Mouse (Mus musculus) left cerebral cortex, adult 18-20 months (tissue): Measurements from ENCODE around the gene Ptpn6. TPM values are rescaled to one million over a fixed set of nuclear protein-coding genes. Genes with fewer than 3 reads are reported as not detected.

Source experiments
- DNase-seq, 2 experiments: peaks; one replicate each; pipeline ENCODE4 v3.0.0; 2021 to 2022; ENCODE audit warnings: low spot score in 2 of 2, mixed read lengths in 1 of 2
- total RNA-seq, 2 experiments: library from RNA; stranded (reverse); gene quantifications; 2 replicates each; pipeline ENCODE4 v1.2.3; 2021

Ptpn6 gene
- total RNA-seq, 2 experiments from 2014 or later = 2.5 to 5.1 TPM

- DNase-seq = no peak
Measured at GRCm38 (mm10) chr6:124732476-124733370, 5.8 kb downstream of the Ptpn6 start.

DNA sequence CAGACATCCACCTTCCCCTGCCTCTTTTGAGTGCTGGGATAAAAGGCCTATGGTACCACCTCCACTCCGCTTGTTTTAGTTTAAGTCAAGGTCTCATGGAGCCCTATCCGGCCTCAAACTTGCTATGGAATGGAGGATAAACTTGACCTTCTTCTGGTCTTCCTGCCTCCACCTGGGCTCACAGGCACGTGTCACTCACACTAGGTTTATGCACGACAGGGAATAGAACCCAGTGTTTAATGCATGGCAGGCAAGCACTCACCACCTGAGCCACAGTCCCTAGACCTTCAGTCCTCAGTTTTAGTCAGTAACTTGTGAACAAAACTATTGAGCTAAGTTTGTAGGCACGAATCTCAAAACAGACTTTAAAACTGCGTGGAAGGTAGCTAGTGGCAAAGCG, 7.5 kb downstream of the Ptpn6 start:
- no peak for DNase-seq

DNA sequence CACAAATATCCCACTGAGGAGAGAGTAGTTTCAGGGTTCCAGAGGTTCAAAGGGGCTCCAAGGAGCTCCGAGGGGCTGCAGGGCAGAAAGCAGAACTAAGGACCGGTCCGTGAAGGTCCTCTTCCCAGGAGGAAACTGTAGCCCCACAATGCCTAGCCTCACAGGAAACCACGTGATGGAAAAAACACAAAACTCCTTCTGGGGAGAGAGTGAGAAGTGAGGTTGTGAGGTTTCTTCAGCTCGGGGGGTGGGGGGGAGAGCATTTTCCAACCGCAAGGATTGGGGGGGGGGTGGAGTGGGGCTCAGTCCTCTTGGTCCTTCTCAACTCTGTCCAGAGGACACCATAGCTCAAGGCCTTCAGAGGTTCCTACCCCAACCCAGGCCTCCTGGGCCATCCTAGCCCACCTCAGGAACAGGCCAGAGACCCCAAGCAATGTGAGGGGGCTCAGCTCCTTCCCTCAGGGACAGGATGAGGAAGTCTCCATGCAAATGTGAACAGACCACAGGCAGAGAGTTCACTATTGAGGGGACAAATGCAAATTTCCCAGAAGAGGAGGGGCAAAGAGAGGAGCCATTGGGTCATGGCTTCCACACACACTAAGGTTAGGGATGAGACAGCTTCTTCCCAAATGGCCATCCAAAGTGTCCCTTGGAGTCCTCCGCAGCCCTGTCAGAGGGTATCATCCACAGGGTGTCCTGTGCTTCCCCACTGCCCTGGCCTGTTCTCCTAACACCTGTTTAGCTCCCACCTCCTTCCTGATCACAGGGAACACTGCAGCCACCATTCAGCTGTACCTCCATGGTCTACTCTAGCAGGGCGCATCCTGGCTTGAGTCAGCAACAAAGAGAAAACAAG, 8.4 kb downstream of the Ptpn6 start:
- DNase-seq = no peak

DNA sequence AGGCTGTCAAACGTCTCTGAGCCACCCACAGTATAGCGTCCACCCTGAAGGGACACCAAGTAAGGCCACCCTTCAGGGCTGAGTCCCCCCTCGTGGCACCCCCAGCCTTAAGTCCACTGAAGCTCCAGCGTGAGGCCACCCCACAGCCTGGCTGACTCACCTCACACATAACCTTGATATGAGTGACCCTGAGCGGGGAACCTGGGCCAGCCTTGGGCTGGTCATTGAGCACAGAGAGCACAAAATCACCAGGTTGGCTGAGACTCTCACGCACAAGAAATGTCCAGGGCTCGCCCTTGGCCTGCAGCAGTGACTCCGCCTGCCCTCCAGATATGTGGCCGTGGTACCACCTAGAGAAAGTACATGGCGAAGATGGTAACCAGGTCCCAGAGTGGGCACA, 9.9 kb downstream of the Ptpn6 start:
- DNase-seq = no peak

DNA sequence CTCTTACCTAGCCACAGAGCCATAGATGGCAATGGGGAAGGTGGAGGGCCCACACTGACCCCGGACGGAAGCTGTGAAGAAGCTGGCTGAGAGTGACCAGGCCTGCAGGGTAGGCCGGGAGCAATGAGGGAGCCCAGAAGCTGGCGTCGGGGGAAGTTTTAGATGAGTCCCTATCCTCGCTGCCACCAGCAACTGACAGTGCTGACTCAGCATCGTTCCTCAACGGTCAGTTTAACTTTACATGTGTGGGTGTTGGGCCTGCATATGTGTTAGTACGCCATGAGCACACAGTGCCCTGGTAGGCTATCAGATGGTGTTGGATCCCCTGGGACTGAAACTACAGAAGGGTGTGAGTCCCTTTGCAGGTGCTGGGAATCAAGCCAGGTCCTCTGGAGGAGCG, 14.0 kb downstream of the Ptpn6 start:
- DNase-seq = no peak

- no peak for DNase-seq
Measured at GRCm38 (mm10) chr6:124723541-124723940, 15.0 kb downstream of the Ptpn6 start.

- no peak for DNase-seq
Measured at GRCm38 (mm10) chr6:124722876-124723473, 15.5 kb downstream of the Ptpn6 start.

DNA sequence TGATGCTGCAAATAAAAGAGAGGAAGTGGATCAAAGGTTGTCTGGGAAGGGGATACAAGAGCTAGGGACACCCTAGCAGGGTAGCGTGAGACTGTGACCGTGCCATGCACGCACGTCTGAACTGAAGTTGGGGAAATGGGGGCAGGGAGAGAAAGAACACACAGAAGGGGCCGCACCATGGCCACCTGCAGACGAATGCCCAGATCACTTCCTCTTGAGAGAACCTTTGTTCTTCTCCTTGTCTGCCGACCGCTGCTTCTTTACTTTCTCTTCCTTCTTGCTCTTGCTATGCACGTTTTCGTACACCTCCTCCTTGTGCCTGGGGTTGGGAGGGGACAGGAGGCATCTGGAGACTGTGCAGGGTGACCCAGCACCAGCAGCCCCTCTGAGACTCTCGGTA, 17.6 kb downstream of the Ptpn6 start:
- DNase-seq = no peak

DNA sequence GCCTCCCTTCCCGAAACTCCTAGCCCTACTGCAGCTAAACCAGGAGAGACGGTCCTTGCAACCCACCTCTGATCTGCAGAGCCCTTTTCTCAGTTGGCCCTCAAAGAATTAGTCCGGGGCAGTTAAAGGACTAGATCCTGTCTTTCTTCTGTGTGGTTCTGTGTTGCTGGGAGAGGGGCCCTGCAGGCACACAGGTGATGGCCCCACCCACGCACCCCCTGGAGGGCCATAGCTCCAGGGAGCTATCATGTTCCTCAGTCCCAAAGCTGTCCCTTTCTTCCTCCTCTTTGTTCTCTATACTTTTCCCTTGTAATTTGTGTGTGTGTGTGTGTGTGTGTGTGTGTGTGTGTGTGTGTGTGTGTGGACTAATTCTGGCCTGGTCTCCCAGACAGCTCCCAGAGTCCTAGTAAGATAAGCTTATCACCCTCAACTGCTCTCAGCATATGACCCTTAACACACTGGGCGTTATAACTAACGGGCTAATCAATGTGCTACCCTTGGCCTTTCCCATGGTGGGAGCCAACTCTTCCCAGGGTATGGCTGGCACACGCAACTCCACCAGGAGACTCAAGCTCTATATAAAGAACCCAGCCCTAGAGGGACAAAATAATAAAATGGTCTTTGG, 19.0 kb downstream of the Ptpn6 start:
- no peak for DNase-seq

- no peak for DNase-seq
Measured at GRCm38 (mm10) chr6:124718703-124719102, 19.8 kb downstream of the Ptpn6 start.

GRCm38 (mm10) chr6:124717968-124718367, 20.5 kb downstream of the Ptpn6 start:
- DNase-seq = no peak

- peak in 1 of 2 experiments; percentile 36 for DNase-seq
Measured at GRCm38 (mm10) chr6:124716864-124717490, 21.5 kb downstream of the Ptpn6 start.

DNA sequence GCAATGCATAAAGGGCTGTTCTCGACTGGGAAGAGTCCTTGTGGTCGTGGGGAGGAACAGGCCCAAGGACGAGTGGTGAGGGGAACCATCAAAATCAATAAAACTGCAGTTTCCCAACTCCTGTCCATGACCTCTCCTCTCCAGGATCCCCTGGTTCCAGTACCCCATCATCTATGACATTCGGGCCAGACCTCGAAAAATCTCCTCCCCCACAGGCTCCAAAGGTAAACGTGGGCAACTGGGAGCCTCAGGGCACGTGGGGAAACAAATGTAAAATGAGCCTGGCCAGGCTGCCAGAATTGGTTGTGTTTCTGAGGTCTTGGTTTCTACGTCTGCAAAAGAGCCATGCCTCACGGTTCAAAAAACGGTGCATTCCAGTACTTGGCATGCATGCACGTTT, 25.6 kb downstream of the Ptpn6 start:
- no peak for DNase-seq

DNA sequence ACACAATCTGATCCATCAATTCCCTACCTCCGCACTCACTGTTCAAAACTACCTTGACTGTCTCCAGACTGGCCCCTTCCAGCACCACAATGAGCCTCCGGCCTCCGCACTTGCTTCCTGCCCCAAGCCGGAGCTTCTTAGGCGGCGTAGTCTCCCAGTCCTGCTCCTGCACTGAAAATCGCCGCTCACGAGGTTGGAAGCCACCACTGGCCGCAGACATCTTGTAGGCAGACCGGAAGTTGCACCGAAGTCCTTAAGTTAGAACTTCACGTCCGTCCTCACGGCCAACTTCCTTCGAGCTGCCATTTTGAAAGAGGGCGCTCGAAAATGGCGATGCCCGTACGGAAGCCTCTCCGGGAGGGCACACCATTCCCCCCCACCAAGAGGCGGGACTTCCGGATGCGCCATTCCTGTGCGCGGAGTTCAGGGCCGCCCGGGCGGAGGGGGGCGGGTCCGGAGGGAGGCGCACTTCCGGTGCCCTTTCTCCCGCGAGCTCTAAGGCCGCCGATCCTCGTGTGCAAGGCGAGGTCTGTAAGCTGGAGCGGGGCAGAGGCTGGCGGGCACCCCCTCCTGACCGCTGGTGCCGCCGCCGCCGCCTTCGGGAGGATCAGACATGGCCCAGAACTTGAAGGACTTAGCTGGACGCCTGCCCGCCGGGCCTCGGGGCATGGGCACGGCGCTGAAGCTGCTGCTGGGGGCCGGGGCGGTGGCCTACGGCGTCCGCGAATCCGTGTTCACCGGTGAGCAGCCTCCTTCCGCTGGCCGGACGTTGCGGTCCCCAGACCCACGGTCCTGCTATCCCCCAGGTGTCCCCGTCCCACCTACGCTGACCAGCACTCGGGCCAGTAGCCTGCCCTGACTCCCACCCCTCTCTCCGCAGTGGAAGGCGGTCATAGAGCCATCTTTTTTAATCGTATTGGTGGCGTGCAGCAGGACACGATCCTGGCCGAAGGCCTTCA, 26.4 kb downstream of the Ptpn6 start, which contains the start of the genes Emg1 and Phb2:
TSS of gene Emg1 (minus strand) at position 355 of the 959 bp plus-strand sequence.
TSS of gene Phb2 (plus strand) at position 513 of the 959 bp plus-strand sequence.
- DNase-seq = peak; percentile 98 to 99

DNA sequence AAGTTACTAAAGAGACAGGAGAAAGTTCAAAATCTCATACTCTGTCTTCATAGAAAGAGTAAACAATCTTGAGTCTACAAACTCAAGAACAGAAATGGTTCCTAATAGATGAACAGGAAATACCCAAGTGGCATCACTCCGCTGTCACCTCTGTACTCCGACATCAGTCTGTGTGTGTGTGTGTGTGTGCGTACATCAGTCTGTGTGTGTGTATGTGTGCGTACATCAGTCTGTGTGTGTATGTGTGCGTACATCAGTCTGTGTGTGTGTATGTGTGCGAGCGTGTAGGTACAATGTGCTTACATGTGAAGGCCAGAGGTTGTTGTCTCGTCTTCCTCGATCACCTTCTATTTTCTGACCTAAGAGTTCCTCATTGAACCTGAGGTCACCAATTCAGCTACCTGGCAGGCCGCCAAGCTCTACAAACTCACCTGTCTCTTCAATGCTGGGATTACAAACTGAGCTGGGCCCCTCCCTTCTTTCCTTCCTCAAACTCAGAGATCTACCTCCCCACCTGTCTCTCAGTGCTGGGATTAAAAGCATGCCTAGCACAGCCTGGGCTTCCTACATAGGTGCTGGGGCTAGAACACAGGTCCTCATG, 30.1 kb downstream of the Ptpn6 start:
- no peak for DNase-seq

GRCm38 (mm10) chr6:124706061-124706627, 32.4 kb downstream of the Ptpn6 start:
- no peak for DNase-seq

- no peak for DNase-seq
Measured at GRCm38 (mm10) chr6:124704417-124704816, 34.1 kb downstream of the Ptpn6 start.

DNA sequence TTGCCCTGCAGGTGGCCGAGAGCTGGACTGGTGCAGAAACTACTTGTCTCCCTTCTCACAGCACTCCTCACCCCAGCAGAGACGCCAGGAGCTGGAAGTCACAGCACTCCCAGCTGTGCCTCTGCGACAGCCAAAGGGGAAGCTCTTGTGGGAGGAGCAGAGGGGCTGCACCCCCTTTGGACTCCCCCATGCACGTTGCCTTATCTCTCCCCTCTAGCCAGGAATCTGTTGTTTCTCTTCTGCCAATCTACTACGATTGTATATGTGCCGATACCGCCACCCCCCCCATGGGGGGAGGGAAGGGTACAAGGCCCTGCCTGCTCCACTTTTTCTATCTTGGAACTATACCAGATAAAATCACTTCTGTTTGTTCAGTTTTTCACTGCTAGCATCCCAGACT, 34.7 kb downstream of the Ptpn6 start:
- no peak for DNase-seq

DNA sequence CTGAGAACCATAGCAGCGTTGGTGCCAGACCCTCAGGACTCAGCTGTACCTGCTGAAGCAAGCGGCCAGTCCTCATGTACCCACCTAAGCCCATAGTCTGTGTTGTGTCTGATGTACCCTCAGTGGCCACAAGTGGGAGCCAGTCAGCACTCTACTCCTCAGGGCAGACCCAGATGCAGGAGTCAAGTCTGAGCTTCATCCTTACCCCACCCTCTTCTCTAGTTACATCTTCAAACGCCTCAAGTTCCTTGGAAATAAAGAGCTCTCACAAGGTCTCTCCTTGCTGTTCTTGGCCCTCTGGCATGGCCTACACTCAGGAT, 35.8 kb downstream of the Ptpn6 start:
- DNase-seq = peak; percentile 71 to 75
